In the genomic region with DNA sequence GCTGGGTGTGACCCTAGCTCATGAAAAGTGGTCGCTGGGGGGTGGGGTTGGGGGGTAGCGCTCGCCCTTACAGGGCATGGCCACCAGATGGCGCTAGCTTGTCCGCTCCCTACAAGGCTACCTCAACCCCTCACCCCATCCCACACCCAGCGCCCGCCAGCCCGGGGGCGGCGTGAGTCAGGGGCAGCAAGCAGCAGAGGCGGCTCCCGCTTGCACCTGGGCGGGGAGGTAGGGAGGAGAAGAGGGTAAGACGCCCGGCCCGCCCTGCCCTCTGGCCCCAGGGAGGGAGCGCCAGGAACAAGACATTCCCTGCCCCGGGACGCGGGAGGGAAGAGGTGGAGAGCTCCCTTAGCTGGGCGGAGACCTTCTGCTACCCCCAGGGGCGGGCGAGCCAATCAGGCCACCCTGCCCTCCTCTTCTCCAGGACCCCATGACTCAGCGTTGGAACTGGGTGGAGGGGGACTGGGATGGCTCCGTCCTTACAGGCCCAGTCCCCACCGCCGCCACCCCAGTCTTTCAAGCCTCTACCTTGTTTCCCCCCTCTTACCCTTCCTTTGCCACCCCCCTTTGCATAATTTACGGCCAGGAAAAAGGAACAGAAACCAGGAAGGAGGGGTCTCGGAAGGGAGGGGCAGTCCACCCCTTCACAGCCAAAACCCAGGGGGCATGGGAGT, we compare ENCODE assay signal across 8 mouse cellular contexts. TPM values are rescaled to one million over a fixed set of nuclear protein-coding genes. Genes with fewer than 3 reads are reported as not detected.
DNase-seq lines count a peak whose midpoint lies in the region; ATAC-seq lines count a peak whose summit lies in the region.

No protein-coding gene starts in this region.

- H3K9ac ChIP-seq in forebrain, embryonic 16.5 days (replicated peaks; ENCODE audit: low read depth, low read length) = peak overlapping the region; percentile 86

- intact Hi-C loops in heart, postnatal 36 days (cut with DNase I) = loop anchor here (1.0 to 2.0 kb wide), 2 partner anchors 14 to 107 kb away; no protein-coding TSS in a partner anchor

- H3K27ac ChIP-seq in forebrain, embryonic 16.5 days (ENCODE audit: low read length) = no peak overlapping the region

- peak overlapping the region; percentile 63 for H3K4me3 ChIP-seq in forebrain, embryonic 16.5 days (replicated peaks; ENCODE audit: low read length)

- no peaks in the 10 kb centered on the region for H3K27me3 ChIP-seq in forebrain, embryonic 16.5 days (replicated peaks; ENCODE audit: control insufficient read depth, insufficient read depth, low read length)

- H3K9me3 ChIP-seq in forebrain, embryonic 16.5 days (ENCODE audit: control insufficient read depth, low read length) = no peaks in the 10 kb centered on the region

- peak overlapping the region; percentile 92 for H3K4me2 ChIP-seq in forebrain, embryonic 16.5 days (ENCODE audit: low read length)

- under 1% methylated on average over 27 of the region's 29 CpGs for WGBS in forebrain, embryonic 16.5 days

- H3K4me1 ChIP-seq in forebrain, embryonic 16.5 days (replicated peaks; ENCODE audit: control insufficient read depth, insufficient read depth, low read length) = peaks cover 12% of the 10 kb centered on the region

- no peaks in the 10 kb centered on the region for H3K36me3 ChIP-seq in forebrain, embryonic 16.5 days (ENCODE audit: control insufficient read depth, insufficient read depth)

- peak; percentile 88 for ATAC-seq in forebrain, embryonic 16.5 days
- ATAC-seq in megakaryocyte, adult 5-6 weeks (ENCODE audit: poor library complexity, severe bottlenecking) = peak; percentile 70

- peak; percentile 92 for DNase-seq in R1 (ENCODE audit: low read depth, low spot score)
- DNase-seq in cerebellum, adult 8-10 months = peak; percentile 62
- DNase-seq in heart, postnatal 36 days = peak; percentile 72 to 86
- peak; percentile 64 to 75 for DNase-seq in layer of hippocampus, postnatal 25 days (ENCODE audit: extremely low spot score in 1 of 2, low spot score in 1 of 2)
- peak; percentile 80 for DNase-seq in right cerebral cortex, adult 18-20 months
- peak; percentile 77 for DNase-seq in urinary bladder, postnatal 25 days (ENCODE audit: low spot score)

RNA-seq across cellular contexts. Expression of gene Dcst1, which starts 13.5 kb away (rescaled TPM):
- 1.2 and 1.3 TPM in 2 replicates for polyA plus RNA-seq in forebrain, embryonic 16.5 days (2015; fragmentation: Nextera tagmentation; extraction: Ambion mirVana)
- total RNA-seq in heart, postnatal 36 days (2021) = not detected
- total RNA-seq in layer of hippocampus, postnatal 25 days (2021) = not detected
- total RNA-seq in megakaryocyte, adult 5-6 weeks (2015) = 0.14 TPM in 1 of 2 replicates, not detected in the other
- not detected in 2 replicates for total RNA-seq in megakaryocyte, adult 5-6 weeks (2017)

RNA-seq across cellular contexts. Expression of gene Zbtb7b, which starts 16.0 kb away (rescaled TPM):
- polyA plus RNA-seq in forebrain, embryonic 16.5 days (2015; fragmentation: Nextera tagmentation; extraction: Ambion mirVana) = 0.51 and 0.77 TPM in 2 replicates
- 10 to 100 TPM; 20.8 to 23.5 TPM for total RNA-seq in heart, postnatal 36 days (2021)
- total RNA-seq in layer of hippocampus, postnatal 25 days (2021) = 10 to 100 TPM; 12.3 to 14.4 TPM
- 38.9 and 41.1 TPM in 2 replicates for total RNA-seq in megakaryocyte, adult 5-6 weeks (2015)
- 63.8 and 71.3 TPM in 2 replicates for total RNA-seq in megakaryocyte, adult 5-6 weeks (2017)

RNA-seq across cellular contexts. Expression of gene Dcst2, which starts 16.8 kb away (rescaled TPM):
- 0.27 TPM in 1 of 2 replicates, not detected in the other for polyA plus RNA-seq in forebrain, embryonic 16.5 days (2015; fragmentation: Nextera tagmentation; extraction: Ambion mirVana)
- total RNA-seq in heart, postnatal 36 days (2021) = not detected
- under 1 TPM; 0.20 to 0.42 TPM for total RNA-seq in layer of hippocampus, postnatal 25 days (2021)
- not detected in 2 replicates for total RNA-seq in megakaryocyte, adult 5-6 weeks (2015)
- total RNA-seq in megakaryocyte, adult 5-6 weeks (2017) = not detected in 2 replicates

RNA-seq across cellular contexts. Expression of gene Lenep, which starts 24.1 kb away (rescaled TPM):
- 0.77 TPM in 1 of 2 replicates, not detected in the other for polyA plus RNA-seq in forebrain, embryonic 16.5 days (2015; fragmentation: Nextera tagmentation; extraction: Ambion mirVana)
- total RNA-seq in heart, postnatal 36 days (2021) = under 1 TPM; 0.24 to 0.72 TPM
- total RNA-seq in layer of hippocampus, postnatal 25 days (2021) = 1 to 10 TPM; 3.7 to 5.0 TPM
- 1.6 and 2.3 TPM in 2 replicates for total RNA-seq in megakaryocyte, adult 5-6 weeks (2015)
- 0.37 and 0.44 TPM in 2 replicates for total RNA-seq in megakaryocyte, adult 5-6 weeks (2017)

RNA-seq across cellular contexts. Expression of gene Adam15, which starts 28.7 kb away (rescaled TPM):
- 40.4 and 55.2 TPM in 2 replicates for polyA plus RNA-seq in forebrain, embryonic 16.5 days (2015; fragmentation: Nextera tagmentation; extraction: Ambion mirVana)
- 10 to 100 TPM; 56.5 to 62.6 TPM for total RNA-seq in heart, postnatal 36 days (2021)
- 100 to 1,000 TPM; 109 to 112 TPM for total RNA-seq in layer of hippocampus, postnatal 25 days (2021)
- 107 and 135 TPM in 2 replicates for total RNA-seq in megakaryocyte, adult 5-6 weeks (2015)
- 100 and 124 TPM in 2 replicates for total RNA-seq in megakaryocyte, adult 5-6 weeks (2017)
